Mouse (Mus musculus) forebrain, embryonic 15.5 days (tissue): ENCODE measurements around the gene Dvl3. TPM values are rescaled to one million over a fixed set of nuclear protein-coding genes. Genes with fewer than 3 reads are reported as not detected.
A peak's percentile ranks its signal among the peaks of the same experiment; 100 is the strongest.
"Not testable (repeated sequence)": the region's sequence is repeated elsewhere in the genome, so short reads cannot be mapped to it uniquely, and the experiment has no call there.

Source experiments
- ATAC-seq: fragments of 200-750 bp; cut with Nextera tagmentation; replicated peaks from 2 replicates; pipeline ENCODE4 v1.8.0; 2017; ENCODE audit warnings: mild to moderate bottlenecking, moderate TSS enrichment, moderate library complexity
- H3K27ac ChIP-seq: fragments of 300-500 bp; sonication (generic); replicated peaks from 2 replicates; pipeline ENCODE4 v1.5.1; 2015; ENCODE audit warnings: mild to moderate bottlenecking, inconsistent platforms
- H3K27me3 ChIP-seq: fragments of 300-500 bp; sonication (generic); 2 replicates; pipeline ENCODE4 v1.6.1; 2015; ENCODE audit warnings: inconsistent platforms
- H3K36me3 ChIP-seq: fragments of 300-500 bp; sonication (generic); 2 replicates; pipeline ENCODE4 v1.6.1; 2015; ENCODE audit warnings: mild to moderate bottlenecking, inconsistent platforms
- H3K4me1 ChIP-seq: fragments of 300-500 bp; sonication (generic); 2 replicates; pipeline ENCODE4 v1.6.1; 2015; ENCODE audit warnings: inconsistent platforms
- H3K4me2 ChIP-seq: fragments of 300-500 bp; sonication (generic); replicated peaks from 2 replicates; pipeline ENCODE4 v1.6.1; 2015; ENCODE audit warnings: mild to moderate bottlenecking, inconsistent platforms
- H3K4me3 ChIP-seq: fragments of 300-500 bp; sonication (generic); 2 replicates; pipeline ENCODE4 v1.5.1; 2015; ENCODE audit warnings: mild to moderate bottlenecking, inconsistent platforms
- H3K9ac ChIP-seq: fragments of 300-500 bp; sonication (generic); replicated peaks from 2 replicates; pipeline ENCODE4 v1.6.1; 2015; ENCODE audit warnings: mild to moderate bottlenecking, inconsistent platforms
- H3K9me3 ChIP-seq: fragments of 300-500 bp; sonication (generic); 2 replicates; pipeline ENCODE4 v1.6.1; 2016; ENCODE audit warnings: inconsistent platforms
- WGBS: fragments of 180-500 bp; shearing (Covaris S2); methylation state at CpG from one replicate; pipeline ENCODE4 v1.1.7; 2015; ENCODE audit warnings: mixed read lengths; 5-methylcytosine and 5-hydroxymethylcytosine counted together
- polyA plus RNA-seq: library from polyadenylated mRNA; unstranded; fragments of >200 nt; fragmentation: Nextera tagmentation; extraction: Ambion mirVana; gene quantifications from 2 replicates; pipeline ENCODE4 v1.2.1, GENCODE M21; 2015

The Dvl3 gene
- polyA plus RNA-seq: 33.3 and 33.7 TPM in 2 replicates

DNA sequence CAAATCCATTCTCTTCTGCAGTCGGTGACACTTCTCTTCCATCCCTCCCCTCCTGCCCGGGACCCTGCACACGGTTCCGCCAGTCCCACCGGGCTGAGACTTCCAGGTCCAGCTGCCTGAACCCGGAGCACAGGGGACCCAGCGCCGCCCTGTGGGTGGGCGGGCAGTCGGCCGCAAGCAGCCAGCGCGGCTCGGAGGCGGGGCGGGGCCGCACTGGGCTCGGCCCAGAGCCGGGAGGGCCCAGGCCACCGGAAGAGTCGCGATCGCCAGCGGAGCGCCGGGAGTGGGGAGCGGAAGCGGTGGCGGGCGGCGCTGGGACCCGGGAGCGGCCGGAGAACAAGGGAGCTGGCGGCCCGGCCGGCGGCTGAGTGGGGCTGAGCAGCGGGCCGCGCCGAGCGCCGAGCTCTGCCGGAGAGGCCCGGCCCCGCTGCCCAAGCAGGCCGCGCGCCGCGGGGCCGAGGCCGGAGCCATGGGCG, at the start of gene Dvl3:
Dvl3 (plus strand) TSS at position 257 of the 476 bp plus-strand sequence.
- Histone ChIP-seq H3K27ac (peak within 1 kb of the TSS; percentile 89), H3K4me2 (peak within 1 kb of the TSS; percentile 80), H3K4me3 (peak within 1 kb of the TSS; percentile 69), H3K36me3 (peaks cover under 1% of the 10 kb centered on the region; the same call in 1 of the 2 replicates), H3K9ac (peak within 1 kb of the TSS; percentile 94), H3K9me3 (no peaks in the 10 kb centered on the region), H3K4me1 (peaks cover 24% of the 10 kb centered on the region), H3K27me3 (no peaks in the 10 kb centered on the region)
- ATAC-seq: peak; percentile 96
- 1% methylated on average over 39 of the region's 55 CpGs for WGBS

DNA sequence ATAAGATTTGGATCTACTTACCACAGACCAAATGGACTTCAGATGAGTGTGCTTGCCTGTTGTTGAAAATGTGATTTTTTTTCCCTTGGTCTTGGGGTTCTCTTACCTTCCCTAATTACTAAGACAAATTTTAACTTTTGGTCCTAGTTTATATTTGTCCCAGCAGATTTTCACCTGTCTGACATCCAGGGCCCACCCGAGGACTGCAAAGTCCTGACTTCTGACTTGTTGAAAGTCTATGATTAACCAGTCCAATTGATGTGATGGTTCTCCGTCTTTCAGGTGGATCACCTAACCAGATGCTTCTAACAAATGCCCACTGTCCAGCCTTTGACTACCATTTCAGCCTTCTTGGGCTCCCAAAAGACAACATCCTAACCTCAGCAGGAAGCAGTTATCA, 45.8 kb upstream of the Dvl3 start:
- Histone ChIP-seq H3K9me3 (no peaks in the 10 kb centered on the region), H3K27ac (no peak overlapping the region), H3K4me1 (no peaks in the 10 kb centered on the region), H3K4me3 (no peak overlapping the region), H3K4me2 (no peak overlapping the region), H3K9ac (no peak overlapping the region), H3K27me3 (no peaks in the 10 kb centered on the region), H3K36me3 (no peaks in the 10 kb centered on the region)
- no peak for ATAC-seq
- WGBS: 87% methylated on average over 2 of the region's 2 CpGs

DNA sequence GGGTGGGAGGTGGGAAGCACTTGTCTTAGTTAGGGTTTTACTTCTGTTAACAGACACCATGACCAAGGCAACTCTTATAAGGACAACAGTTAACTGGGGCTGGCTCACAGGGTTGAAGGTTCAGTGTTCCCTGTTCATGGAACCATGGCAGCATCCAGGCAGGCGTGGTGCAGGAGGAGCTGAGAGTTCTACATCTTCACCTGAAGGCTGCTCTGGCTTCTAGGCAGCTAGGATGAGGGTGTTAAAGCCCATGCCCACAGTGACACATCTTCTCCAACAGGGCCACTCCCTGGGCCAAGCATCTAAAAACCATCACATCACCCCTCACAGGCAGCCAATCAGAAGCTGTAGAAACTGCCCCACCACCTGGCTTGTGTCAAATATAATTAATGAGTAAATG, 45.1 kb upstream of the Dvl3 start:
- 83% methylated on average over 1 of the region's 1 CpGs for WGBS
- Histone ChIP-seq H3K9me3 (no peaks in the 10 kb centered on the region), H3K36me3 (no peaks in the 10 kb centered on the region), H3K9ac (no peak overlapping the region), H3K4me1 (no peaks in the 10 kb centered on the region), H3K4me3 (no peak overlapping the region), H3K4me2 (no peak overlapping the region), H3K27me3 (no peaks in the 10 kb centered on the region), H3K27ac (no peak overlapping the region)
- ATAC-seq: no peak

DNA sequence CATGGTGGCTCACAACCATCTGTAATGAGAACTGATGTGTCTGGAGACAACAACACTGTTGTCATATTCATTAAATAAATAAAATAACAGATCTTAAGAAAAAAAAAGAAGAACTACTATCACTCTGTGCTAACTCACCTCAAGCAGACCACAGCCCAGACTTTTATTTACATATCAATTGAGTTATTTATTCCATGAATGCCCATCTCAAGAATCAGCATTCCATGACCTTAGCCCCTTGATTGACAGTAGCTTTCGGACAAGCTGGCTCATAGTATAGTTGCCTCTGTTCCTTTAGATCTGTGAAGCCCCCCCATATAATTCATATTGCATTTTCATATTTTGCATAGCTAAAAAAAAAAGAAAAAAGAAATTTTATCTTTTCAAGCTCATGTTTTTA, 43.0 kb upstream of the Dvl3 start:
- H3K4me2 ChIP-seq: no peak overlapping the region
- no peak overlapping the region for H3K4me3 ChIP-seq
- WGBS: 84% methylated on average over 1 of the region's 1 CpGs
- H3K36me3 ChIP-seq: no peaks in the 10 kb centered on the region
- H3K9me3 ChIP-seq: no peaks in the 10 kb centered on the region
- no peak for ATAC-seq
- H3K27me3 ChIP-seq: no peaks in the 10 kb centered on the region
- no peaks in the 10 kb centered on the region for H3K4me1 ChIP-seq
- H3K9ac ChIP-seq: no peak overlapping the region
- no peak overlapping the region for H3K27ac ChIP-seq

DNA sequence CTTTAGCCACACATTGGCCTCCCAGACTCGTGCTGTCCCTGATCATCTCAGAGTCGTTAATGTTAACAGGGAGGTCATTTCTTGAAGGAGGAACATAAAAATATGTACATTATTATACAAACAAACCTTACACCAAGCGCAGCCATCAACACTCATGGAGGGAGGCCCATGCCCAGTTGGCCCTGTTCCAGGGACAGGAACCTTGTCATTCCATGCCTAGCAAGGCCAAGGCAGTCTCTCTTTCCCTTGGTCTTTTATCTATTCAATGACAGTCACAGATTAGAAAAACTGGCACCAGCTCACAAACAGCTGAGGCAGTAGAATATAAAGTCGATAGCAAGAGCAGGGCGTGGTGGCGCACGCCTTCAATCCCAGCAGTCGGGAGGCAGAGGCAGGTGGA, 42.6 kb upstream of the Dvl3 start:
- no peak overlapping the region for H3K27ac ChIP-seq
- no peaks in the 10 kb centered on the region for H3K4me1 ChIP-seq
- H3K4me3 ChIP-seq: no peak overlapping the region
- no peaks in the 10 kb centered on the region for H3K9me3 ChIP-seq
- 91% methylated on average over 8 of the region's 8 CpGs for WGBS
- H3K27me3 ChIP-seq: no peaks in the 10 kb centered on the region
- H3K36me3 ChIP-seq: no peaks in the 10 kb centered on the region
- no peak for ATAC-seq
- H3K4me2 ChIP-seq: no peak overlapping the region
- no peak overlapping the region for H3K9ac ChIP-seq

DNA sequence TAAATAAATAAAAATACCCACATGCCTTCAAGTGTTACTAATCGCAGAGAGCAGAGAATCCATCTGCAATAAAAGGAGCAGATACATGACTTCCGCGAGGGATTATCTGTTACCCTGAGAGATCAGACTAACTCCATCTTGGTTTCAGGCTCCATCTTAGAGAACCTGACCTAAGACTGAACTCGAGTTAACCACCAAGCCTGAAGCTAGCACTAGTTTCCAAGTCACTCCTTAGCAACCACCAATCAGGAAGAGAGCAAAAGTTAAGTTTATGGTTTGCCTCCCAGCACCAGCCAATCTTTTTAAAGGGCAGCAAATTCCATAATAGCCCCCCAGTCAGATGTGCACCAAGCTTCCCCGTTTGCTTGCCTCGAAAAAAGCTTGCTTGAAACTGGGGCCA, 42.0 kb upstream of the Dvl3 start:
- Histone ChIP-seq H3K9ac (no peak overlapping the region), H3K27ac (no peak overlapping the region), H3K36me3 (no peaks in the 10 kb centered on the region), H3K4me3 (no peak overlapping the region), H3K4me1 (no peaks in the 10 kb centered on the region), H3K9me3 (no peaks in the 10 kb centered on the region), H3K4me2 (no peak overlapping the region), H3K27me3 (no peaks in the 10 kb centered on the region)
- WGBS: 86% methylated on average over 6 of the region's 6 CpGs
- no peak for ATAC-seq

DNA sequence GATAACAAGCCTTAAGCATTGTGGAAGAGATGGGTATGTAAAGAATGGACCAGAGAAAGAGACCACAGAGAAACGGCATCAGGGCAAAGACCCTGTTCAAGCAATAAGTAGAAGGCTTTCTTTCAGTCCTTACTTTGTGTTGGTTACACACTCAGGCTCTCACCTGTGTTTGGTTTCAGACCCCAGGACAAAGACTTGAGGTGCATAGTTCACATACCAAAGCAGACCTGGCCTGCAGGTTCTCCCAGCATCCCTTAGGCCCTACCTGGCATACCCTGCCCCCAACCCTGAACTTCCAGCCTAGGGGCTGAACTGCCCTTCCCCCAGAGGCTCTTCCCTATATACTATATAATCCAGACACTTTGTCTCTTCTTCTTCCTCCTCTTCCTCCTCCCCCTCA, 41.4 kb upstream of the Dvl3 start:
- WGBS: 96% methylated on average over 1 of the region's 1 CpGs
- no peak overlapping the region for H3K27ac ChIP-seq
- H3K27me3 ChIP-seq: no peaks in the 10 kb centered on the region
- H3K9ac ChIP-seq: no peak overlapping the region
- H3K36me3 ChIP-seq: no peaks in the 10 kb centered on the region
- H3K4me2 ChIP-seq: no peak overlapping the region
- H3K4me1 ChIP-seq: no peaks in the 10 kb centered on the region
- H3K9me3 ChIP-seq: no peaks in the 10 kb centered on the region
- H3K4me3 ChIP-seq: no peak overlapping the region
- no peak for ATAC-seq

DNA sequence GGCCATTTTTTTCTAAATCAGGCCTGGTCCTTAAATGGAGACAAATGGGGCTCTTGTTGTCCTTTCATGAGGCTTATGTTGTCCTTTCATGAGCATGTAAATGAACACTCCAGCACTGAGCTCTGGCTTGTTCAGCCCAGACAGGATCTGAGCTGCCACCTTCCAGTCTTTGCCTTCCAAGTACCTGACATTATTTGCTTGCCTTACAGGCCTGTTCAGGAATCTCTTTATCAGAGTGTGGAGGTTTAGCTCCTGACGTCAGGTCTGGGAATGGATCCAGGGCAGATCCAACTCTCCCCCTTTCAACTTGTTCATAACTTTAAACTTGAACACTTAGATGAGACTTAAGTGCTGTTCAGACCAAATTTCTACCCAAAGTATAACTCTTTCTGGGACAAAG, 39.9 kb upstream of the Dvl3 start:
- H3K4me1 ChIP-seq: no peaks in the 10 kb centered on the region
- H3K27me3 ChIP-seq: no peaks in the 10 kb centered on the region
- no peak overlapping the region for H3K27ac ChIP-seq
- ATAC-seq: peak; percentile 48; the same call in 1 of the 2 replicates
- no peaks in the 10 kb centered on the region for H3K36me3 ChIP-seq
- H3K4me2 ChIP-seq: no peak overlapping the region
- H3K9ac ChIP-seq: no peak overlapping the region
- WGBS: 25% methylated on average over 1 of the region's 1 CpGs
- no peak overlapping the region for H3K4me3 ChIP-seq
- no peaks in the 10 kb centered on the region for H3K9me3 ChIP-seq

DNA sequence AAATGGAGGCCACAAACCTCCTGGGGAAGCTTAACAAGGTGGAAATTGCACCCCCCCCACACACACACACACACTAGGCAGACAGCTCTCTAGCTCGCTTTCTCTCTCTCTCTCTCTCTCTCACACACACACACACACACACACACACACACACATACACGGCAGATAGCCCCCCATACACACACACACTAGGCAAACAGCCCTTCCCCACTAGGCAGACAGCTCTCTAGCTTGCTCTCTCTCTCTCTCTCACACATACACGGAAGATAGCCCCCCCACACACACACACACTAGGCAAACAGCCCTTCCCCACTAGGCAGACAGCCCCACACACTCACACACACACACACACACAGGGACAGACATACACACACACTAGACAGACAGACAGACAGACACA, 39.5 kb upstream of the Dvl3 start:
- no peaks in the 10 kb centered on the region for H3K4me1 ChIP-seq
- 41% methylated on average over 3 of the region's 3 CpGs for WGBS
- peak; percentile 57; the same call in 1 of the 2 replicates for ATAC-seq
- H3K9ac ChIP-seq: no peak overlapping the region
- H3K27me3 ChIP-seq: no peaks in the 10 kb centered on the region
- no peak overlapping the region for H3K27ac ChIP-seq
- H3K9me3 ChIP-seq: no peaks in the 10 kb centered on the region
- H3K4me2 ChIP-seq: no peak overlapping the region
- H3K4me3 ChIP-seq: no peak overlapping the region
- no peaks in the 10 kb centered on the region for H3K36me3 ChIP-seq

DNA sequence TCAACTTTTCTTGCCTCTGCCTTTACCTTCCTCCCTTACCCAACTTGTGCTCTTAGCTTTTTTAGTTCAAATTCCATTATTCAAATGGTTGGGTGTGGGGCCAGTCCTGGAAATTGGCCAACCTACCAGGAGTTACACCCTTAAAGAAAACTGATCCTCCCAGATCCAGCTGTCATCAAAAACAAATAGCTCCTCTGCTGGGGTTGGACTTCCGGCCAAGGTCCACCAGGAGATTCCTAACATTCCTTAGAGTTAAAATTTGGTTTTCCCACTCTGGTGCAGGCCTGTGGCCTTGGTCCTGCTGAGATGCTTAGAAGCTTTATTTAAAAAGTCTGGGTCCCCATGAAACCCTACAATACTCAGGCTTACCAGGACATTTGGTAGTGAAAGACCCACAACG, 38.3 kb upstream of the Dvl3 start:
- 76% methylated on average over 2 of the region's 2 CpGs for WGBS
- no peaks in the 10 kb centered on the region for H3K9me3 ChIP-seq

DNA sequence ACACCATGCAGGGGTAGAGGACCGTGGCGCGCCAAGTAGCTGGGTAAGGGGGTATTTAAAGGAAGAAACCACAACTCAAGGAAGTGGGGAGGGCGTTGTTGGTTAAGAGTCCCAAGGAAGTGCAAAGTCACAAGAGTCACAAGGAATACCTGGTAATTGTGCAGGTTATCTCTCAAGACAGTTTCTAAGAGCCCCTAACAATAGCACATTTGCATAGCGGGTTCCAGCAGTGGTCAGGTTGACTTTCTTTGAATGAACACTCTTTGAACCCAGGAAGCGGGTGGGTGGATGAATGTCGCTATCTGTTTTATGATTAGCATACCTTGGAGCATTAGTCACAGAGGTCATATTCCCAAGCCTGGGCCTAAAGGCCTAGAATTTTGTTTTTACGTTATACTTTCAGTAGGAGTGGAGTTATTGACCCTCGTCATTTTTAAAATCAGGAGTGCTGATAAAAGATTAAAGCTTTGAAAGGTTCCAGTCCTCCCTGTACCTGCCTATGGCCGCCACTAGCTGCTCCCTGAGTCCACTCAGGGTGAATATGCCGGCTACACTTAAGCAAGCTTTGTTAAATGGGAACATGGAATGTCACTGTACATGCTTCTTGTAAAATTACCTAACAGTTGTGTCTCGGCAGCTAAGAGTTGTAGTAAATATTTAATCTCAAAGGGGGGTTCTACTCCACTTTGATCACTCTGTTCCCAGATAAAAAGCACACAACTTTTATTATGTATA, 37.6 kb upstream of the Dvl3 start:
- H3K9me3 ChIP-seq, H3K4me1 ChIP-seq, H3K4me3 ChIP-seq, ATAC-seq, H3K9ac ChIP-seq, H3K27ac ChIP-seq, H3K4me2 ChIP-seq, H3K27me3 ChIP-seq, H3K36me3 ChIP-seq: not testable (repeated sequence)
- 94% methylated on average over 12 of the region's 12 CpGs for WGBS

More for the DNA sequence above, 38.3 kb upstream of the Dvl3 start:
- Histone ChIP-seq H3K4me3 (no peak overlapping the region), H3K27ac (no peak overlapping the region), H3K4me1 (no peaks in the 10 kb centered on the region), H3K27me3 (no peaks in the 10 kb centered on the region), H3K36me3 (no peaks in the 10 kb centered on the region), H3K9ac (no peak overlapping the region), H3K4me2 (no peak overlapping the region)
- ATAC-seq: no peak

DNA sequence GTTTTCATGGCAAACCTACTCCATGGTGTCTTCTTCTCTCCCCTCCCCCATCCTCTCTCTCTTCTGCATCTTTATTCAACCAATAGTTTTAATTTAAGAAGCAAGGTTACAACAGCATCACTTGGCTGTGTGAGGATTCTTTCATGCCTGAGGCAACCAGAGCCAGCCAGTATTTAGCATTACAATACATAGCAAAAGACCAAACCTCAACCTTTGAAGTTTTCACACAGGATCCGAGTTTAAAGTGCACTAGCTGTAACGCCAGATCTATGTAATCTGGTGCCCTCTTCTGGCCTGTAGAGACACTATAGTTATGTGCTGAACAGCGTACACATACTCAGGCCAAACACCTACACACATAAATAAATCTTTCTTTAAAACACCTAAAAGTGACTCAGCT, 36.7 kb upstream of the Dvl3 start:
- WGBS: 26% methylated on average over 3 of the region's 3 CpGs
- no peak overlapping the region for H3K9ac ChIP-seq
- no peaks in the 10 kb centered on the region for H3K9me3 ChIP-seq
- no peak for ATAC-seq
- no peak overlapping the region for H3K27ac ChIP-seq
- H3K27me3 ChIP-seq: no peaks in the 10 kb centered on the region
- no peaks in the 10 kb centered on the region for H3K36me3 ChIP-seq
- no peaks in the 10 kb centered on the region for H3K4me1 ChIP-seq
- no peak overlapping the region for H3K4me3 ChIP-seq
- no peak overlapping the region for H3K4me2 ChIP-seq

DNA sequence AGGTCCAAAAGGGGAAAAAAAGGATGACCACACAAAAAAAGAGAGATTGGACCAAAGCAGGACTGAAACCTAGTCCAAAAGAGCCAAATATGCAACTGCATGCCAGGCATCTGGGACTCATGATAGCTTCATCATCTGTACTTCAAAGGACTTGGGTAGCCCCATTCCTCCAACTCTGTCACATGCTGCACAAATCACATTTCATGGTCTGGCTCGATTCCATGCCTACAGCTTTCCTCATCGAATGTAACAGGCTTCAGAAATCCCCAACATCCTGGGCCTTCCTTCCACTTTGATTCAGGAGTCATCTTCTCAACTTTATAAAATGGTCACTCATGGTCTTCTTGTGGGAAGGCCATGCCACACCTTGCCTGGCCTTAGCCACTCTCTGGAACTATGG, 35.0 kb upstream of the Dvl3 start:
- 75% methylated on average over 2 of the region's 2 CpGs for WGBS

More for the DNA sequence above, 35.0 kb upstream of the Dvl3 start:
- H3K4me2 ChIP-seq: no peak overlapping the region
- H3K9me3 ChIP-seq: no peaks in the 10 kb centered on the region
- H3K36me3 ChIP-seq: no peaks in the 10 kb centered on the region
- H3K27me3 ChIP-seq: no peaks in the 10 kb centered on the region
- H3K9ac ChIP-seq: no peak overlapping the region
- H3K4me3 ChIP-seq: no peak overlapping the region
- H3K27ac ChIP-seq: no peak overlapping the region
- ATAC-seq: no peak
- no peaks in the 10 kb centered on the region for H3K4me1 ChIP-seq
